Mouse (Mus musculus): ENCODE results near the gene Dhx34.
A peak's percentile ranks its signal among the peaks of the same experiment; 100 is the strongest.

The Dhx34 gene

GRCm38 (mm10) chr7:16208781-16209665 is 12.8 kb downstream of the Dhx34 start:
- DNase-seq (ENCODE audit: low spot score) = no peak

GRCm38 (mm10) chr7:16207496-16207895 is 14.3 kb downstream of the Dhx34 start:
- no peak for DNase-seq (ENCODE audit: low spot score)

- DNase-seq (ENCODE audit: low spot score) = no peak
Observed at GRCm38 (mm10) chr7:16207076-16207475, 14.8 kb downstream of the Dhx34 start.

GRCm38 (mm10) chr7:16204791-16205190 is 17.0 kb downstream of the Dhx34 start:
- DNase-seq (ENCODE audit: low spot score) = no peak

- DNase-seq (ENCODE audit: low spot score) = no peak
Observed at GRCm38 (mm10) chr7:16203505-16203903, 18.3 kb downstream of the Dhx34 start.

- DNase-seq (ENCODE audit: low spot score) = no peak
Observed at GRCm38 (mm10) chr7:16202756-16203504, 18.9 kb downstream of the Dhx34 start.

GRCm38 (mm10) chr7:16201136-16201535 is 20.7 kb downstream of the Dhx34 start:
- no peak for DNase-seq (ENCODE audit: low spot score)

GRCm38 (mm10) chr7:16198540-16198939 is 23.3 kb downstream of the Dhx34 start:
- no peak for DNase-seq (ENCODE audit: low spot score)

- DNase-seq (ENCODE audit: low spot score) = no peak
Observed at GRCm38 (mm10) chr7:16197166-16197565, 24.7 kb downstream of the Dhx34 start.

GRCm38 (mm10) chr7:16196616-16197015 is 25.2 kb downstream of the Dhx34 start:
- no peak for DNase-seq (ENCODE audit: low spot score)

GRCm38 (mm10) chr7:16193702-16194101 is 28.1 kb downstream of the Dhx34 start:
- no peak for DNase-seq (ENCODE audit: low spot score)

GRCm38 (mm10) chr7:16192315-16192714 is 29.5 kb downstream of the Dhx34 start:
- DNase-seq (ENCODE audit: low spot score) = peak; percentile 88

- no peak for DNase-seq (ENCODE audit: low spot score)
Observed at GRCm38 (mm10) chr7:16187494-16187893, 34.3 kb downstream of the Dhx34 start.

- DNase-seq (ENCODE audit: low spot score) = peak; percentile 86
Observed at GRCm38 (mm10) chr7:16183663-16184062, 38.2 kb downstream of the Dhx34 start.

GRCm38 (mm10) chr7:16178114-16178513 is 43.7 kb downstream of the Dhx34 start:
- no peak for DNase-seq (ENCODE audit: low spot score)

GRCm38 (mm10) chr7:16175542-16175931 is 46.3 kb downstream of the Dhx34 start:
- DNase-seq (ENCODE audit: low spot score) = no peak

GRCm38 (mm10) chr7:16174597-16175541 is 47.0 kb downstream of the Dhx34 start, which contains the start of gene Meis3:
Meis3 (plus strand) TSS chr7:16175090.
- DNase-seq (ENCODE audit: low spot score) = peak; percentile 67

GRCm38 (mm10) chr7:16173146-16173545 is 48.7 kb downstream of the Dhx34 start:
- DNase-seq (ENCODE audit: low spot score) = no peak

- no peak for DNase-seq (ENCODE audit: low spot score)
Observed at GRCm38 (mm10) chr7:16172586-16173140, 49.2 kb downstream of the Dhx34 start.

GRCm38 (mm10) chr7:16172141-16172581 is 49.7 kb downstream of the Dhx34 start:
- no peak for DNase-seq (ENCODE audit: low spot score)

- DNase-seq (ENCODE audit: low spot score) = no peak
Observed at GRCm38 (mm10) chr7:16162036-16162435, 59.8 kb downstream of the Dhx34 start.

- no peak for DNase-seq (ENCODE audit: low spot score)
Observed at GRCm38 (mm10) chr7:16161302-16161701, 60.5 kb downstream of the Dhx34 start.
